Mouse (Mus musculus): ENCODE results near the gene Ahrr. TPM values are rescaled to one million over a fixed set of nuclear protein-coding genes. Genes with fewer than 3 reads are reported as not detected.

The Ahrr gene
- polyA plus RNA-seq (2012; rRNA removed) = 0.70 and 1.0 TPM in 2 replicates

GRCm38 (mm10) chr13:74292167-74292566 is at the start of gene Ahrr:
TSS of gene Ahrr (minus strand) at chr13:74292331.

GRCm38 (mm10) chr13:74317170-74317849 is 25.2 kb upstream of the Ahrr start, which contains the start of gene Pdcd6:
TSS of gene Pdcd6 (minus strand) at chr13:74317580.

GRCm38 (mm10) chr13:74208317-74208985 is 83.7 kb downstream of the Ahrr start, which contains the start of gene Exoc3:
TSS of gene Exoc3 (minus strand) at chr13:74208732.

Other genes starting within 250 kb of the Ahrr start
- gene Cep72, start 230.0 kb downstream of the Ahrr start, polyA plus RNA-seq (2012; rRNA removed) = 3.0 and 4.1 TPM in 2 replicates
- 2.1 and 2.9 TPM in 2 replicates for gene Slc9a3, start 170.9 kb downstream of the Ahrr start, polyA plus RNA-seq (2012; rRNA removed)
- gene Exoc3, start 83.6 kb downstream of the Ahrr start, polyA plus RNA-seq (2012; rRNA removed) = 39.7 and 52.8 TPM in 2 replicates
- 78.0 and 106 TPM in 2 replicates for gene Pdcd6, start 25.2 kb upstream of the Ahrr start, polyA plus RNA-seq (2012; rRNA removed)
- 99.6 and 106 TPM in 2 replicates for gene Sdha, start 57.9 kb upstream of the Ahrr start, polyA plus RNA-seq (2012; rRNA removed)
- gene Ccdc127, start 58.0 kb upstream of the Ahrr start, polyA plus RNA-seq (2012; rRNA removed) = 1.8 and 2.7 TPM in 2 replicates
- 0.67 and 0.95 TPM in 2 replicates for gene Lrrc14b, start 71.7 kb upstream of the Ahrr start, polyA plus RNA-seq (2012; rRNA removed)
- 0.03 and 0.17 TPM in 2 replicates for gene Zfp72, start 98.5 kb upstream of the Ahrr start, polyA plus RNA-seq (2012; rRNA removed)
- 30.7 and 30.9 TPM in 2 replicates for gene Ftl1-ps1, start 107.4 kb upstream of the Ahrr start, polyA plus RNA-seq (2012; rRNA removed)
- 0.47 TPM in 1 of 2 replicates, not detected in the other for gene Zfp825, start 201.7 kb upstream of the Ahrr start, polyA plus RNA-seq (2012; rRNA removed)

All from ovary, adult 2 months (tissue).